Comparison of ENCODE assay signal across 8 mouse cellular contexts in the genomic region with DNA sequence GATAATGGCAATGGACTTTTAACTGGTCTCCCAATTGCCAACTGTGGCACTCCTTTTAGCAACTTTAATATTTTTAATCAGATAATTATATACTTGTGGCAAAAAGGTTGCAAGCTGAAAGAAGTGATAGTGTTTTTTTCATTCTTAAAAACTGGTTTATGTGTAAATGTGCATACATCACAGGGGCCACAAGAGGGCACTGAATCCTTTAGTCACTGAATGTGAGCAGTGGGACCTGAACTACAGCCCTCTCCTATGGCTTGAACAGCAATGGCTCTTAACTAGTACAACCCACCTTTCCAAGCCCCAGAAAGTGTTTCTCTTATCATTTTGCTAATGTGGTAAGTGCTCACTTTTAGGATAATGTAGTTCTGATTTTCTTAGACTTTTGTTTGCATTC.
DNase-seq lines count a peak whose midpoint lies in the region; ATAC-seq and TF ChIP-seq lines count a peak whose summit lies in the region.
"Had no signal": no experiment of that assay in that cellular context is flagged by ENCODE, and none has a peak within 500 bp of the region (broad histone marks: within the 10 kb centered on the region; RNA-seq: fewer than 3 reads in every experiment).

No protein-coding gene starts in this region.

- no peak overlapping the region for H3K27ac ChIP-seq in kidney, postnatal 0 days
- H3K27ac ChIP-seq: heart, embryonic 15.5 days had no signal

- H3K4me3 ChIP-seq in kidney, postnatal 0 days (replicated peaks; ENCODE audit: low read depth, low read length) = no peak overlapping the region
- H3K4me3 ChIP-seq: heart, embryonic 15.5 days had no signal

- H3K36me3 ChIP-seq in kidney, postnatal 0 days (ENCODE audit: insufficient read depth, low read length) = no peaks in the 10 kb centered on the region
- H3K36me3 ChIP-seq: heart, embryonic 15.5 days had no signal

- peak; percentile 89 for TF ChIP-seq CTCF in kidney, postnatal 0 days (IDR thresholded peaks at IDR 0.05; ENCODE audit: low read depth)

- H3K27me3 ChIP-seq in kidney, postnatal 0 days (ENCODE audit: insufficient read depth, low read length) = no peaks in the 10 kb centered on the region
- H3K27me3 ChIP-seq: heart, embryonic 15.5 days had no signal

- H3K9me3 ChIP-seq in kidney, postnatal 0 days (replicated peaks; ENCODE audit: low read length) = no peaks in the 10 kb centered on the region
- H3K9me3 ChIP-seq: heart, embryonic 15.5 days had no signal

- no peak for ATAC-seq in kidney, postnatal 0 days (replicated peaks; ENCODE audit: low FRiP score, low read depth)

- H3K4me2 ChIP-seq in kidney, postnatal 0 days (ENCODE audit: low read length) = no peak overlapping the region
- H3K4me2 ChIP-seq: heart, embryonic 15.5 days had no signal

- DNase-seq in urinary bladder, adult 18-20 months (ENCODE audit: low spot score in 2 of 2) = peak; percentile 6 to 11
- DNase-seq in urinary bladder, adult 2 months (ENCODE audit: low spot score) = no peak
- peak; percentile 72 for DNase-seq in adrenal gland, postnatal 10 days
- peak; percentile 81 for DNase-seq in embryo, embryonic 11 days
- DNase-seq in kidney, postnatal 0 days (ENCODE audit: low spot score) = peak; percentile 84
- peak; percentile 31 to 51 for DNase-seq in lung, adult 18-20 months
- peak; percentile 56 for DNase-seq in right cerebral cortex, postnatal 4 days

- no peaks in the 10 kb centered on the region; the same call in 1 of the 2 replicates for H3K4me1 ChIP-seq in kidney, postnatal 0 days (replicated peaks; ENCODE audit: insufficient read depth, low read length)
- H3K4me1 ChIP-seq: heart, embryonic 15.5 days had no signal

- no peak overlapping the region for H3K9ac ChIP-seq in kidney, postnatal 0 days (ENCODE audit: low read depth, low read length)
- H3K9ac ChIP-seq: heart, embryonic 15.5 days had no signal
